Mouse (Mus musculus): ENCODE results near the gene Clip2.

The Clip2 gene

DNA sequence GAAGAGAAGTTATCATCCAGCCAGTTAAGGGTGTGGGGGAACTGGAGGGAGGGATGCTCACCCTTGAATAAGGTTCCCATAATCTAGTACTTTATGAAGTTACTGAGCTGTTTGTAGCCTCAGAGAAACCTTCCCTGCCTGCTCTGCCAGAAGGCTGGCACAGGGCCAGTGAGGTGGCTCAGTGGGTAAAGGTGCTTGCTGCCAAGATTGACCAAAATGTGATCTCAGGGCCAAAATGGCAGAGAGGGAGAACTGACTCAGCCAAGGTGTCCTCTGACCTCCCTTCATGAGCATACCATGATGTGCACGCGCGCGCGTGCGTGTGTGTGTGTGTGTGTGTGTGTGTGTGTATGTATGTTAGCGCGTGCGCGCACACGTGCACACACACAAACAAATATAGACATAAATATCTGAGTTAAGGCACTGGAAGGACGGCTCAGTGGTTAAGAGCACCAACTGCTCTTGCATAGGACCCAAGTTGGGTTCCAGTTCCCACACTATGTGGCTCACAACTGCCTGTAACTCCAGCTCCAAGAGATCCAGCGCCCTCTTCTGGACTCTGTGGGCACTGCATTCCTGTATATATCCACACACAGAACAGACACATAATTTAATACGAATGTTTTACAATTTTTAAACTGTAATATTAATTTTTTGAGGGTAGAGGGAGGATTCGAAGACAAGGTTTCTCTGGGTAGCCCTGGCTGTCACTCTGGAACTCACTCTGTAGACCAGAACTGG lies 26.1 kb downstream of the Clip2 start:
- DNase-seq (ENCODE audit: low read depth, low spot score): peak; percentile 35

DNA sequence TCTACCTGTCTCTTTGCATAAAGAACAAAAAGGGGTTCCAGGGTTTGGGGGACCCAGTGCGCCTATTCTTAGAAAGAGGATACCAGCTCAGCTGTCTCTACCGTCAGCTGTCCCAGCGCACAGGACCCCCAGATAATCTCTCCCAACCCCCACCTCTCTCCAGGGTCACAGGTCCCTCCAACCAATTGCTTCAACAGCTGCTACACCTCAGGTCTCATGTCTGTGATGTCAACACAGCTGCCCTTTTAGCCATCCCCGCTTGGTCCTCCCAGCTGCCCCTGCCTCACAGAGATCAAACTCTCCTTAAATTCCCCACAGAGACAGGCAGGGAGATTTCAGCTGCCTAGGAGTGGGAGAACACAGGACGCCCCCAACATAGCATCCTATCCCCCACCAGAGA lies 28.5 kb downstream of the Clip2 start:
- no peak for DNase-seq (ENCODE audit: low read depth, low spot score)

DNA sequence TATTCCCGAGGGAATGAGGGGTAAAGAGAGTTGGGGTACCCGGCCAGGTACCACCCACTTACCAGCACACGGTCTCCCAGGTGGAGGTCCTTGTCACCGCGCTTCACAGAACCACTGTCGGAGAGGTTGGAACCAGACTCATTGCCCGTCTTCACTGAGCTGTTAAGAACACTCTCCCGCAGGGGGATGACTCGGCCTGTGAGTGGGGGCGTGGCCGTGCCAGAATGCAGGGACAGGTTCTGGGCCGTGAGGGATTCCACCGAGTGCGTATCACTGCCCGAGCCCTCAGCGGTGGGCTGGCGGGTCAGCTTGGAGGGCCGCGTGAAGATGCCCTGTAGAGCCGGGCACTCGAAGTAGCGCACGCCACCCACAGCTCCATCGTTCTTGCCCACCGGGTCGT lies 29.7 kb downstream of the Clip2 start:
- DNase-seq (ENCODE audit: low read depth, low spot score): no peak

DNA sequence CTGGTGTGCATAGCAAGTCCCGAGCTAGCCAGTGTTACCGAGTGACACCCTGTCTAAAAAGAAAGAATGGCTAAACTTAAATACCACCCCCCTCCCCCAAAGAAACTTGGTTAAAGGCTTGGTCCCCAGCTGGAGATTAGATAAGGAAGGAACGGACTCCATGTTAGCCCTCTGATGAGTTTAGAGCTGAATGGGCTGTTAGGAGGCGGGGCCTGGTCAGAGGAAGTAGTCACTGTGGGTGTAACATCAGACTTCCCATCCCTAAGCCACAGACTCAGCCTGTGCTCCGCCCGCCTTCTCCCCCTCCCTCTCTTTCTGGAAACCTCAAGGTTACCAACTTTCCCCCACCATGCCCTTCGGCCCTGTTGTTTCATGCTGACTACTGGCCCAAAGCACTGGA lies 30.4 kb downstream of the Clip2 start:
- no peak for DNase-seq (ENCODE audit: low read depth, low spot score)

DNA sequence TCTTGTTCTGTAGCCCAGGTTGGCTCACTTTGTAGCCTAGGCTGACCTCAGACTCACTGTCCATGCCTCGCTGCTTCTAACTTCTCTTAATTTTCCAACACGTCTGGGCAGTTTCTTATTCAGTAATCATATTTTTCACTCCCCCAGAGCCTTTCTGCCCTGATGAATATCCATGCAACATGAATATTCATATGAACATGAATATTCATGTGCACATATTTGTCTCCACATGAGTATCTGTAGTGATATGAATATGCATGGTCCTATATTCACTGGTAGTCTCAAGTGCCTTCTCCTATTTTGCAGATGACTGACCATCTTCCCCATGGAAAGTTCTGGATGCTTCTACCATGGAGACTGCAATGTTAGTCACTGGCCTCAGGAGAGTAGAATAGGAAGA lies 31.1 kb downstream of the Clip2 start:
- DNase-seq (ENCODE audit: low read depth, low spot score): no peak

DNA sequence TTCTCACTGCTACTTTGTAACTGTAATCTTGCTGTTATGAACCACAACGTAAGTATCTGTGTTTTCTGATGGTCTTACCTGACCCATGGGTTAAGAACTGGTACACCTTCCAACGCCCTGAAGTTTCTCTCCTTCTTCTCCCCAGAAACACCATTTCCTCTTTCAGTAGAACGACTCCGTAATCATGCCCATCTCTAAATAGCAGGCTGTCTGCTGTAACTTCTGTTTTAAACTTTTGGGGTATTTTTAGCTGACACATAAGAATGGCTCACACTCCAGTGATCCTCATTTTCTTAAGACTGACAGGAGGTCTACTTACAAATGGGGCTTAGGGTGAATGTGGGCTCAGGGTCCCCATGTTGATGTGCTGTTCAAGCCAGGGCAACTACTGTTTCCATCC lies 32.1 kb downstream of the Clip2 start:
- DNase-seq (ENCODE audit: low read depth, low spot score): no peak

DNA sequence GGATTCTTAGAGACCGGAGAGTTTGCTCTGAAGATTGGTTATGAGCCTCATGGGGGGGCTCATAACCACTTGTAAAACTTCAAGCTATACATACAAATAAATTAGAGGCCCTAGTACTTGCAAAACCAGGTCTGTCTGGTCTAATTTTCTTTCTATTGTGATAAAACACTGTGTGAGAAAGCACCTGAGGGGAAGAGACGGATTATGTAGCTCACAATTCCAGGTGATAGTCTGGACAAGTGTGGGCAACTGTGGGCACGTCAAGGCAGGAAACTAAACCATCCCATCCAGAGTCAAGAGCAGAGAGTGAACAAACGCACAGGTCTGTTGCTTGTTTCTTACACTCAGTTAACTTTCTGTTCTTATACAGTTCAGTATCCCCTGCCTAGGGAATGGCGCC lies 32.8 kb downstream of the Clip2 start:
- DNase-seq (ENCODE audit: low read depth, low spot score): no peak

DNA sequence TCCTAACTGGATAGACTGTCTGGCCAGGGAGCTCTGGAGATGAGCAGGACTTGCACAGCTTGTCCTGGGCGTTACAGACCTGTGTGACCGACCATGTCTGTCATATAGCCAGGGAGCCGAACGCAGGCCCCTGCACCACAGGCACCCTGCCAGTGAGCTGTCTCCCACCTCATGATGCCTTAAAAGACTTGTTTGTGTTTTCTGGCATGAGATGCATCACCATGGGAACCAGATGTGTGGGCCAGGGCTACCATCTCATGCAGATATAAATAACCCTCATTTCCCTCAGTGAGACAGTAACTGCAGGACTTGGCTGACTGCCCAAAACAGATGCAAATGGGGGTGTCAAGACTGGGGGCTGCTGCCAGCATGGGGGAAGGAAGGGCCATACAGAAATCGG lies 40.1 kb downstream of the Clip2 start:
- no peak for DNase-seq (ENCODE audit: low read depth, low spot score)

DNA sequence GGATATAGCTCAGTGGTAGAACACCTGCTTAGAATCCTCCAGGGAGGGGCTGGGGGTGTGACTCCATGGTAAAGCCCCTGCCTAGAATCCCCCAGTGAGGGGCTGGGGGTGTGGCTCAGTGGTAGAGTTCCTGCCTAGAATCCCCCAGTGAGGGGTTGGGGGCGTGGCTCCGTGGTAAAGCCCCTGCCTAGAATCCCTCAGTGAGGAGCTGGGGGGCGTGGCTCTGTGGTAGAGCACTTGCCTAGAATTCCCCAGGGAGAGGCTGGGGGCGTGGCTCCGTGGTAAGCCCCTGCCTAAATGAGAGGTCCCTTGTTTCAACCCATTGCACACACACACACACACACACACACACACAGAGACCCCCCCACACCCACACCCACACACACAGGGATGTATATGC lies 42.0 kb downstream of the Clip2 start:
- DNase-seq (ENCODE audit: low read depth, low spot score): no peak

DNA sequence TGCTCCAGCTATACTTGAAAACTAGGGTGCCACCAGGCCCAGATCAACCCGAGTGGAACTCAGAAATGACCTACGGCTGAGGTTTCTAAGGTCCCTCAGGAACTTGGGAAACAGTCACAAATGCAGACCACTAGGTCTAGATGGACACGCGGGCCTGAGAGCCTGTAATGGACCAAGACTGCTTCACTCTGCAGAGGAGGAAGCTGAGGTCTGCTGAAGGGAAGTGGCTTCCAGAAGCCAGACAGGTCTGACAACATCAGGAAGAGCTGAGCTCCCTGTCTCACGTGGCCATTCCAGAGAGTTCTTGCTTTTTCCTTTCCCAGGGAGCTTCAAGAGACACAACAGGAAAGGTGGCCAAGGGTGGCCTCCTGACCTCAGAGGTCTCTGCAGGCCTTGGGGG lies 43.3 kb downstream of the Clip2 start:
- DNase-seq (ENCODE audit: low read depth, low spot score): no peak

DNA sequence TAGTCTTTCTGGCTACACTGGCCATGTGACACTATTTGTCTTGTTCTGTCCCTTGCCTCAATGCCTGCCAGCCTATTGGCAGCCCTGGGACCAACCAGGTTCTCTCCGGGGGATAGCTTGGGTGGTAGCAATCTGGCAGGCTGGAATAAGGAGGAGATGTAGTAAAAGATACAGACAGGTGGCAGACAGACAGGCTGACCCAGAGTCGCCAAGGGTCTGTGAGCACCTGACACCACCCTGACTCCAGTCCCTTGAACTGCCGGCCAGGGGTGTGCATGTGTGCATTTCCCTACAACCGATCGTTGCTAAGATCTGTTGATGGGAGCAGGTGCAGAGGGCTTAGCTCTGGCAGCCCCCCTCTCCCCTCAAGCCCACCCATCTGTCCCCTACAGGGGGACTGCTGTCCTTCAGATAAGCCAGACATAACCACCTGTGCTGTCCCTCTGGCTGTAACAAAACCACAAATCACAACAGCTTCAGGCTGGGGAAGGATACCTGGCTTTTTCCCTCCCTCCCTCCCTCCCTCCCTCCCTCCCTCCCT lies 44.3 kb downstream of the Clip2 start:
- no peak for DNase-seq (ENCODE audit: low read depth, low spot score)

DNA sequence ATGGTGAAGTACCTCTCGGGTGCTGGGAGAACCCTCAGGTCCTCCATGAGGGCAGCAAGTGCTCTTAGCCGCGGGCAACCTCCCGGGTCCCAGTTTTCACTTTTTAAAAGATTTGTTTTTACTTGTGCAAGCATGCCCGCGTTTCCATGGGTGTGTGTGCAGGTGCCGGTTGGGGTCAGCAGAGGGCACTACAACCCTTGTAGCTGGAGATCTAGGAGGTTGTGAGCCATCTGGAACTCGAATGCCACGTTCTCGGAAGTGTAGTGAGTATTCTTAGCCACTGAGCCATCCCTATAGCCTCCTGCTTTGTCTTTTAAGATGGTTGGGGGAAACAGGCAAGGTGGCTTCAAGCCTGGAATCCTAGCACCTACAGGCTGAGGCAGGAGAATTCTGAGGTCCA lies 44.9 kb downstream of the Clip2 start:
- peak; percentile 75 for DNase-seq (ENCODE audit: low read depth, low spot score)

DNA sequence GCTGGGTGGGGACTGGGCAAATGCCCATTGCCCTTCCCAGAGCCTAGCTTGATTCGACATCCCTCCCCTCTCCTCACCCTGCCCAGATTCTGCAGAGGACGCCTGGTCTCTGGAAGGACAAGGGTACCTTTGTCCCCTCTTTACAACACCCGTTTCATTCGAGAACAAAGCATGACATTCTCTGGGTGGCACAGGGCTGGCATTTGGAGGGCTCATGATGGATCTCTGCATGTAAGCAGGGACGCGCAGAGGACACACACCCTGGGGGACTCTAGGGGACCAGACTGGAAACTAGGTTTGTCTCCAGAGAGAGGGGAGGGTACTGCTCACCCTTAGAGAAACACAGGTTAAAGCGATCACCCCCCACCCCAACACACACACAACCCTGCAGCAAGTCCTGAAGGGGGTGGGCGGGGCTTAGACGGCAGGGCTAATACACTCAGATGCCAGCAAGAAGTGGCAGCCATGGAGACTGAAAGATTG lies 46.4 kb downstream of the Clip2 start:
- DNase-seq (ENCODE audit: low read depth, low spot score): no peak

DNA sequence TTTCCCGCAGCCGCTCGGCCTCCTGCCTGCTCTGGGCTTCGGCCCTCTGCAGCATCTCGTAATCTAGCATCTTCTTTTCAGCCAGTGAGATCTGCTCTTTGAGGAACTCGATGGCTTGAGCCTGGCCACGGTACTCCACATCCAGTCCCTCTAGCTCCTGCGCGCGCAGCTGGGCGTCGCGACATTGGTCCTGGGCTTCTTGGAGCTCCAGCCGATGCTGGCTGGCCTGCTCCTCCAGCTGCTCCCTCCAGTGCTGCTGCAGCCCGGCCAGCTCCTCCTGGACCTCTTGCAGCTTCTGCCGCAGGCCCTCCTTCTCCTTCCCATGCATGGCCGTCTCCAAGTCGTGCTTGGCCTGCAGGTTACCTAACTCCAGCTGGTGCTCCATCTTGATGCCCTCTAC lies 49.6 kb downstream of the Clip2 start:
- DNase-seq (ENCODE audit: low read depth, low spot score): no peak

DNA sequence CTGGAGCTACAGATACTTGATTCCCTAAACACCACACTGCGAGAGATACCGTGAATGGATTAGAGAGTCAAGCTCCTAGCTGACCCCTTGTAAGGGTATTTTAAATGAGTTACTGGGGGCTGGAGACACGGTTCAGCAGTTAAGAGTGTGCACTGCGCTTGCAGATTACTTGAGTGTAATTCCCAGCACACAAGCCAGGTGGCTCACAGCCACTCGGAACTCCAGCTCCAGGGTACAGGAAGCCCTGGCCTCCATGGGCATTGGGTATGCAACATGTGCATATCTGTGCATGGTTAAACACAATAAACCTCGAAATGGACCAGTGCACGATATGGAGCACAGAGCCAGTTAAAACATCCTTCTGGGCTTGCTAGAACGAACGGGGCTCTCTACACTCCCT lies 50.8 kb downstream of the Clip2 start:
- DNase-seq (ENCODE audit: low read depth, low spot score): peak; percentile 44

DNA sequence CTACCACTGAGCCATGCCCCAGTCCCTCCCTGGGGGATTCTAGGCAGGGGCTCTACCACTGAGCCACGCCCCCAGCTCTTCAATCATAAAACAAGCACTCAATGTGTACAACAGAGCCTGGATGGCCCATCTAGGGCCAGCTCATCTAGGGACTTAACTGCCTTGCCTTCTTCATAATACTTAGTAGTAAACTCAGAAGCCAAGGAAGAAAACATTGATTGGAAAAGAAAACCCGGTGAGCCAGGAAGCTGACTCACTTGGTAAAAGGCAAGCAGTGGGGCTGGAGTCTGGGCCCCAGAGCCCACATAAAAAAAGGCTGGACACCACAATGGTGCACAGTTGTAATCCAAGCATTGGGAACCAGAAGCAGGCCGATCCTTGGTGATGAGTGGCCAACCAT lies 51.6 kb downstream of the Clip2 start:
- peak; percentile 23 for DNase-seq (ENCODE audit: low read depth, low spot score)

DNA sequence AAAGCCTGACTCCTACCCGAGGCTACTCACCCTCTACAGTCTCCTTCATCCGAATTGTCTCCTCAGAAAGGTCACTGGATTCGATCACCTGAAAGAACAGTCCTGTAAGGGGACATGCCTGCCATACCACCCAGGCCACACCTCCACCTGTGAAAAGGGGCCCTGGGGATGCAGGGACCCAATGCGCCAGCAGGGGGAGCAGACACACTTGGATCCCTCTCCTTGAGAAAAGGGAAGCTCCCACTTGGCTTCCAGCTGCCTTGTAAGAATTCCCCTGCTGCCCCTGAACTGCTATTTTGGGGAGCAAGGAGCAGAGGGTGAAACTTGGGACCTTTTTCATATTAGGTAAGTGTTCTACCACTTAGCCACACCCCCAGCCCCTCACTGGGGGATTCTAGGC lies 52.2 kb downstream of the Clip2 start:
- peak; percentile 75 for DNase-seq (ENCODE audit: low read depth, low spot score)

DNA sequence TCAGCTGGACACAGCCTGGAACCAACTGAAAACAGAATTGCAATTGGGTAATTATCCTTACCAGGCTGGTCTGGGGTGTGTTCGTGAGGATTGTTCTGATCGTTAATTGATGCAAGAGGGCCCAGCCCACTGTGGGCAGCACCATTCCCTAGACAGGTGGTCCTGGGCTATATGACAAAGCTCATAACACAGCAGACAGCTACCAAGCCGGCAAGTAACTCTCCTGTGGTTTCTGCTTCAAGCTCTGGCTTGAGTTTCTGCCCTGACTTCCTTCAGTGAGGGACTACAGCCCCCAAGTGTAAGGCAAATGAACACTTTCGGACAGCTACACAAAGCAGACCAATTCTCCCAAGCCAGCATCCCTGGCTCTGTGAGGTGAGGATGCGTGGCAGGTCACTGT lies 55.2 kb downstream of the Clip2 start:
- DNase-seq (ENCODE audit: low read depth, low spot score): no peak

DNA sequence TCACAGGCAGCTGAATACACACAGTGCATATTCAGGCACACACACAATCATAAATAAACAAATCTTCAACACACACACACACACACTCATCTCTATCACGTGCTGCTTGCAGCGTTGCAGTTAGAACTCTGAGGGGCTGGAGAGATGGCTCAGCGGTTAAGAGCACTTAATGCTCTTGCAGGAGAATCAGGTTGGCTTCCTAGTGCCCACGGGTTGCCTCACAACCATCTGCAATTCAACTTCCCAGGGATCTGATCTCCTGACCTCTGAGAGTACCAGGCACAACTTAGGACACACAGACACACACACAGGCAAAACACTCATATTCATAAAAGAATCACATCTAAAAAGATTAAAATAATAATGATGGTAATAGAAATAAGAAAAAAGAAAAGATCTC lies 56.4 kb downstream of the Clip2 start:
- no peak for DNase-seq (ENCODE audit: low read depth, low spot score)

DNA sequence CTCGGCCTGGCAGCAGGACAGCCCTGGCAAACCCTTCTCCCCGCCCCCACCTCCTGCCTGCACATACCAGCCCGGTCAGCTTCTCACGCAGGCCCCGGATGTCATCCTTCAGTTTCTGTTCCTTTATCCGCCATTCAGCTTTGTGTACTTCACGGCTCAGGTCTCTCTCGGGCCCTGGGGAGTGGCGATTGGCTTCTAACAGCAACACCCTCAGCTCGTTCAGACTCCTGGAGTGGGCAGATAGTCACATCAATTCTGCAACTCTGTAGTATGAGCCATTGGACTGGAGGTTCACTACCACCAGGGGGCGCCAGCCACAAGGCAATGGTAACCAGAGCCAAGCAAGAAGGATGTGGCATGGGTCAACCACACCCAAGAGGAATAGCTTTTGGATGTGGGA lies 58.1 kb downstream of the Clip2 start:
- DNase-seq (ENCODE audit: low read depth, low spot score): peak; percentile 94

DNA sequence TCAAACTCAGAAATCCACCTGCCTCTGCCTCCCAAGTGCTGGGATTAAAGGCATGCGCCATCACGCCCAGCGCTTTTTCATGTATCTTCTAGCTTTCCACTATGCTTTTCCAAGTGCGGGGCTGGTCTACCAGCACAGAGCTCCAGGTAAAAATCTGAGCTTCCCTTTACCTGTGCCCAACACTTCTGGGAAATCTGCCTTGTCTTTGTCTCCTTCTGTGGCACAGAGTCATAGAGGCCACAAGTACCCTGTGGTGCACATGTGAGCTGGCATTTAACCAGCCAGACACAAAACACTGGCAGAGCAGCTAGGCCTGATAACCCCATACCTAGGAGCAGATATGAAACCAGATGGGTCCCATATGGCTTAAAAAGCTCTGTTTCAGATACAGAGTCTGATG lies 59.3 kb downstream of the Clip2 start:
- DNase-seq (ENCODE audit: low read depth, low spot score): no peak

DNA sequence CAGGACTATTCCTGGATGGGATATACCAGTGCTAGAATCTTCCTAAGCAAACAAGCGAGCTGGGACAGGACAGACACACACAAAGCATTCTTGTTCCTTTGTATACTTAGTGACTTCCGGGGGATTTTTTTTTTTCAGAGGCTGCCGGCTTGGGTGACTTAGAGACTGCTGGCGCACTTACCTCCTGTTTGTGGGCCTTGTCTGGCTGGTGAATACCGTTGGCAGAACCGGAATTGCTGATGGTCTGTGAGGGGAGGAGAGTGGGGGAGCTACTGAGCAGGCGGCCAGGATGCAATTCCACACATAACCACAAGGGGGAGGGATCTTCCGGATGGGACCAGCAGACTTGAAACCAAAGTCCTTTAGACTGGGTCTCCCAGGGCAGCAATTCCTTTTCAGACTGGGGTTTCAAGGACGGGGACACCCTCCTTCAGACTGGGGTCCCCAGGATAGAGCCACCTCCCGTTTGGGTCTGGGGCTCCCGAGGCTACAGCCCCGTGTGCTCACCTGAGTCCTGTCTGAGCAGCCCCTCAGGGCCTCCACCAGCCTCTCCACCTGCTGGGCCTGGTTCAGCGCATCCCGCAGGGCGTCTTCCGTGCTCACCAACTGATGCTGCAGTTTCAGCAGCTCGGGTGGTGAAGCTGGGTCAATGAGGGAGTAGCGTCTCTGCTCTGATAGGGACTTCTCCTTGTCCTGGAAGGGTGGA lies 60.4 kb downstream of the Clip2 start:
- peak; percentile 86 for DNase-seq (ENCODE audit: low read depth, low spot score)

DNA sequence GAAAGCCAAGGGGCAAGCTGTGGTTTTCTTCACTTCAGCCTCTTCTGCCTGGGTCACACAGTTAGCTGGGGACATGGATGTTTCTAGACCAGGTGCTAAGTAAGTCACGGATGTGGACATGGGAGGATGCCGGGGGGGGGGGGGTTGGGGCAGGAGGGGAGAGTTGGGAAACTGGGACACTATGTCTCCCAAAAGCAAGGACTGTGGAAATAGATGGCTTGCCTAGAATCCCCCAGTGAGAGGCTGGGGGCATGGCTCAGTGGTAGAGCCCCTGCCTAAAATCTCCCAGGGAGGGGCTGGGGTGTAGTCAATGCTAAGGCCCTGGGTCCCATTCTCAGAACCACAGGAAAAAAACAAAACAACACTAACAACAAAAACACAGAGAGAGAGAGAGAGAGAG lies 61.0 kb downstream of the Clip2 start:
- DNase-seq (ENCODE audit: low read depth, low spot score): no peak
